Comparison of ENCODE assay signal across 8 mouse cellular contexts in the genomic region with DNA sequence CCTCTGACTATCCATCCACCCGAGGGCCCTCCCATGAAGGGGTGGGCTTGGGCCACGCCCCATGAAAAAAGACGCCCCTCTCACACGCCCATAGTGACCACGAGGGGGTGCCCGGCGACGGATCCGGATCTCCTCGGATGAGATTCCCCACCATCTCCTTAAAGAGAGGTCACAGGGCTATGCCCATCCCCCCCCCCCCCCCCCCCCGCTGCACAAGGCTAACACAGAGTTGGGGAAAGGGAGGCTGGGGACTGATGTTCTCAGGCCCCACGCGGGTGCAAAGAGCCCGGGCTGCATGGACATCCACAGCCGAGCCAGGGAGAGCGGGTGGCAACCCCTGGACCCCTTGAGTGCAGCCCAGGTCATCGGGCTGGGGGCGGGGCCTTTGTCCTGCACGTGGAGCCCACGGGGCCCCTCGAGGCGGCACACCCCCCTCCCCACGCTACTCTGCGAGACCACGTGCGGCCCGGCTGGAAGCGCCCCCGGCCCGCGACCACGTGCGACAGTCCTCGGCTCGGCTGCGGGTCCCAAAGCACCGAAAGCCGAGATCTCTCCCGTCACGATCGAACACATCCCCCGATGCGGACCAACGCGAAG. TPM values are rescaled to one million over a fixed set of nuclear protein-coding genes. Genes with fewer than 3 reads are reported as not detected.
A peak's percentile ranks its signal among the peaks of the same experiment; 100 is the strongest.
DNase-seq lines count a peak whose midpoint lies in the region; ATAC-seq and TF ChIP-seq lines count a peak whose summit lies in the region.

No protein-coding gene starts in this region.

- TF ChIP-seq CTCF in thymus, adult 2 months (IDR thresholded peaks at IDR 0.05; ENCODE audit: borderline replicate concordance, control insufficient read depth, extremely low read depth, insufficient read depth, low read length, poor library complexity) = no peak

- H3K4me3 ChIP-seq in embryonic facial prominence, embryonic 11.5 days (ENCODE audit: low read depth, low read length) = peak overlapping the region; percentile 98
- peak overlapping the region; percentile 85 for H3K4me3 ChIP-seq in heart, embryonic 12.5 days
- peak overlapping the region; percentile 98 for H3K4me3 ChIP-seq in kidney, embryonic 16.5 days (ENCODE audit: low read length)
- H3K4me3 ChIP-seq in liver, embryonic 15.5 days (replicated peaks) = peak overlapping the region; percentile 95
- H3K4me3 ChIP-seq in neural tube, embryonic 13.5 days = peak overlapping the region; percentile 95
- peak overlapping the region; percentile 98 for H3K4me3 ChIP-seq in thymus, adult 2 months (ENCODE audit: control insufficient read depth, insufficient read depth, low read length)

- peak overlapping the region; percentile 96 for H3K27ac ChIP-seq in embryonic facial prominence, embryonic 11.5 days (replicated peaks; ENCODE audit: low read depth, low read length)
- peak overlapping the region; percentile 94 for H3K27ac ChIP-seq in heart, embryonic 12.5 days (ENCODE audit: poor library complexity, severe bottlenecking)
- H3K27ac ChIP-seq in kidney, embryonic 16.5 days (ENCODE audit: low read length) = peak overlapping the region; percentile 97
- H3K27ac ChIP-seq in liver, embryonic 15.5 days (replicated peaks) = peak overlapping the region; percentile 90
- H3K27ac ChIP-seq in neural tube, embryonic 13.5 days (replicated peaks) = peak overlapping the region; percentile 96
- H3K27ac ChIP-seq in thymus, adult 2 months (ENCODE audit: control insufficient read depth, insufficient read depth, low read length) = peak overlapping the region; percentile 9; the same call in 1 of the 2 replicates

- peaks cover 7% of the 10 kb centered on the region for H3K4me1 ChIP-seq in embryonic facial prominence, embryonic 11.5 days (ENCODE audit: control insufficient read depth, insufficient read depth, low read length)
- H3K4me1 ChIP-seq in heart, embryonic 12.5 days (replicated peaks) = peaks cover 39% of the 10 kb centered on the region
- peaks cover 35% of the 10 kb centered on the region for H3K4me1 ChIP-seq in kidney, embryonic 16.5 days (ENCODE audit: insufficient read depth, low read length)
- peaks cover 56% of the 10 kb centered on the region for H3K4me1 ChIP-seq in liver, embryonic 15.5 days (replicated peaks)
- peaks cover 44% of the 10 kb centered on the region for H3K4me1 ChIP-seq in neural tube, embryonic 13.5 days (replicated peaks)
- peaks cover 17% of the 10 kb centered on the region for H3K4me1 ChIP-seq in thymus, adult 2 months (replicated peaks; ENCODE audit: control insufficient read depth, insufficient read depth, low read length)

- peak overlapping the region; percentile 57 for H3K4me2 ChIP-seq in embryonic facial prominence, embryonic 11.5 days (ENCODE audit: low read depth, low read length)
- peak overlapping the region; percentile 76 for H3K4me2 ChIP-seq in heart, embryonic 12.5 days
- H3K4me2 ChIP-seq in kidney, embryonic 16.5 days (replicated peaks; ENCODE audit: low read depth, low read length) = peak overlapping the region; percentile 63
- H3K4me2 ChIP-seq in liver, embryonic 15.5 days = peak overlapping the region; percentile 99
- peak overlapping the region; percentile 70 for H3K4me2 ChIP-seq in neural tube, embryonic 13.5 days

- no peaks in the 10 kb centered on the region for H3K27me3 ChIP-seq in embryonic facial prominence, embryonic 11.5 days (ENCODE audit: control insufficient read depth, insufficient read depth, low read length)
- no peaks in the 10 kb centered on the region for H3K27me3 ChIP-seq in heart, embryonic 12.5 days (replicated peaks)
- H3K27me3 ChIP-seq in kidney, embryonic 16.5 days (ENCODE audit: insufficient read depth, low read length) = no peaks in the 10 kb centered on the region
- no peaks in the 10 kb centered on the region for H3K27me3 ChIP-seq in liver, embryonic 15.5 days
- H3K27me3 ChIP-seq in neural tube, embryonic 13.5 days = no peaks in the 10 kb centered on the region
- H3K27me3 ChIP-seq in thymus, adult 2 months (ENCODE audit: control insufficient read depth, insufficient read depth, low read length) = no peaks in the 10 kb centered on the region

- H3K36me3 ChIP-seq in embryonic facial prominence, embryonic 11.5 days (replicated peaks; ENCODE audit: control insufficient read depth, insufficient read depth, low read depth, low read length) = peaks cover 16% of the 10 kb centered on the region
- peaks cover 46% of the 10 kb centered on the region for H3K36me3 ChIP-seq in heart, embryonic 12.5 days
- H3K36me3 ChIP-seq in kidney, embryonic 16.5 days (ENCODE audit: insufficient read depth, low read length) = peaks cover 33% of the 10 kb centered on the region
- peaks cover 21% of the 10 kb centered on the region for H3K36me3 ChIP-seq in liver, embryonic 15.5 days (replicated peaks)
- H3K36me3 ChIP-seq in neural tube, embryonic 13.5 days = peaks cover 26% of the 10 kb centered on the region
- H3K36me3 ChIP-seq in thymus, adult 2 months (ENCODE audit: control insufficient read depth, insufficient read depth, low read length) = peaks cover 14% of the 10 kb centered on the region

- H3K9me3 ChIP-seq in embryonic facial prominence, embryonic 11.5 days (replicated peaks; ENCODE audit: control insufficient read depth, low read length) = no peaks in the 10 kb centered on the region
- H3K9me3 ChIP-seq in heart, embryonic 12.5 days (replicated peaks) = no peaks in the 10 kb centered on the region
- no peaks in the 10 kb centered on the region for H3K9me3 ChIP-seq in kidney, embryonic 16.5 days (ENCODE audit: low read length)
- H3K9me3 ChIP-seq in liver, embryonic 15.5 days (replicated peaks) = no peaks in the 10 kb centered on the region
- H3K9me3 ChIP-seq in neural tube, embryonic 13.5 days = no peaks in the 10 kb centered on the region

- peak overlapping the region; percentile 99 for H3K9ac ChIP-seq in embryonic facial prominence, embryonic 11.5 days (replicated peaks; ENCODE audit: low read length)
- peak overlapping the region; percentile 94 for H3K9ac ChIP-seq in heart, embryonic 12.5 days
- H3K9ac ChIP-seq in kidney, embryonic 16.5 days (replicated peaks; ENCODE audit: low read length) = peak overlapping the region; percentile 99
- H3K9ac ChIP-seq in liver, embryonic 15.5 days = peak overlapping the region; percentile 90
- peak overlapping the region; percentile 98 for H3K9ac ChIP-seq in neural tube, embryonic 13.5 days

- DNase-seq in CD4-positive helper T cell, adult 2 months (ENCODE audit: low read depth, low spot score) = peak; percentile 69
- peak; percentile 80 for DNase-seq in adrenal gland, postnatal 10 days
- peak; percentile 82 for DNase-seq in embryonic facial prominence, embryonic 11.5 days (ENCODE audit: low spot score)
- DNase-seq in thymus, adult 2 months = peak; percentile 56

- WGBS in embryonic facial prominence, embryonic 11.5 days = under 1% methylated on average over 39 of the region's 45 CpGs
- WGBS in heart, embryonic 12.5 days = under 1% methylated on average over 44 of the region's 45 CpGs
- under 1% methylated on average over 40 of the region's 45 CpGs for WGBS in kidney, embryonic 16.5 days
- under 1% methylated on average over 44 of the region's 45 CpGs for WGBS in liver, embryonic 15.5 days (ENCODE audit: insufficient replicate concordance)
- 2% methylated on average over 44 of the region's 45 CpGs for WGBS in neural tube, embryonic 13.5 days
- WGBS in thymus, adult 2 months = under 1% methylated on average over 45 of the region's 45 CpGs

- ATAC-seq in embryonic facial prominence, embryonic 11.5 days (replicated peaks; ENCODE audit: insufficient number of reproducible peaks, low FRiP score, low TSS enrichment, low read depth) = 0 out of 2 replicates have a peak, but pooled peaks have one; percentile 9
- peak; percentile 7; the same call in 1 of the 2 replicates for ATAC-seq in heart, embryonic 12.5 days (ENCODE audit: insufficient number of reproducible peaks, low FRiP score)
- peak; percentile 4 for ATAC-seq in kidney, embryonic 16.5 days (ENCODE audit: low FRiP score, low TSS enrichment)
- ATAC-seq in liver, embryonic 15.5 days (ENCODE audit: insufficient read depth) = no peak
- peak; percentile 7 for ATAC-seq in neural tube, embryonic 13.5 days (ENCODE audit: low read depth)

- TF ChIP-seq POLR2A in thymus, adult 2 months (IDR thresholded peaks at IDR 0.05; ENCODE audit: control insufficient read depth, extremely low read depth, insufficient read depth, low read length, poor library complexity) = no peak

RNA-seq across cellular contexts. Expression of a gene that starts 0.7 kb away (rescaled TPM):
- 100 to 1,000 TPM; 254 to 258 TPM for total RNA-seq in adrenal gland, postnatal 10 days (2021)
- 289 and 293 TPM in 2 replicates for polyA plus RNA-seq in embryonic facial prominence, embryonic 11.5 days (2014; fragmentation: Nextera tagmentation; extraction: Ambion mirVana)
- polyA plus RNA-seq in heart, embryonic 12.5 days (2016; fragmentation: Nextera tagmentation; extraction: Ambion mirVana) = 377 and 394 TPM in 2 replicates
- polyA plus RNA-seq in kidney, embryonic 16.5 days (2015; fragmentation: Nextera tagmentation; extraction: Ambion mirVana) = 681 and 701 TPM in 2 replicates
- polyA plus RNA-seq in liver, embryonic 15.5 days (2015; fragmentation: Nextera tagmentation; extraction: Ambion mirVana) = 111 and 114 TPM in 2 replicates
- polyA plus RNA-seq in neural tube, embryonic 13.5 days (2015; fragmentation: Nextera tagmentation; extraction: Ambion mirVana) = 612 and 623 TPM in 2 replicates
- polyA plus RNA-seq in thymus, adult 2 months (2012; rRNA removed) = 242 and 260 TPM in 2 replicates

RNA-seq across cellular contexts. Expression of a gene that starts 11.0 kb away (rescaled TPM):
- 10 to 100 TPM in 1 of 2 experiments, 1 to 10 TPM in 1; 9.8 to 15.3 TPM for total RNA-seq in adrenal gland, postnatal 10 days (2021)
- 14.3 and 17.1 TPM in 2 replicates for polyA plus RNA-seq in embryonic facial prominence, embryonic 11.5 days (2014; fragmentation: Nextera tagmentation; extraction: Ambion mirVana)
- polyA plus RNA-seq in heart, embryonic 12.5 days (2016; fragmentation: Nextera tagmentation; extraction: Ambion mirVana) = 10.7 and 11.5 TPM in 2 replicates
- polyA plus RNA-seq in kidney, embryonic 16.5 days (2015; fragmentation: Nextera tagmentation; extraction: Ambion mirVana) = 22.4 and 23.8 TPM in 2 replicates
- 1.5 and 1.6 TPM in 2 replicates for polyA plus RNA-seq in liver, embryonic 15.5 days (2015; fragmentation: Nextera tagmentation; extraction: Ambion mirVana)
- polyA plus RNA-seq in neural tube, embryonic 13.5 days (2015; fragmentation: Nextera tagmentation; extraction: Ambion mirVana) = 47.3 and 54.9 TPM in 2 replicates
- 4.4 and 6.8 TPM in 2 replicates for polyA plus RNA-seq in thymus, adult 2 months (2012; rRNA removed)

RNA-seq across cellular contexts. Expression of a gene that starts 11.8 kb away (rescaled TPM):
- 10 to 100 TPM; 80.3 to 89.6 TPM for total RNA-seq in adrenal gland, postnatal 10 days (2021)
- 62.4 and 71.9 TPM in 2 replicates for polyA plus RNA-seq in embryonic facial prominence, embryonic 11.5 days (2014; fragmentation: Nextera tagmentation; extraction: Ambion mirVana)
- polyA plus RNA-seq in heart, embryonic 12.5 days (2016; fragmentation: Nextera tagmentation; extraction: Ambion mirVana) = 59.5 and 60.8 TPM in 2 replicates
- 109 TPM in 2 replicates for polyA plus RNA-seq in kidney, embryonic 16.5 days (2015; fragmentation: Nextera tagmentation; extraction: Ambion mirVana)
- 39.4 and 47.2 TPM in 2 replicates for polyA plus RNA-seq in liver, embryonic 15.5 days (2015; fragmentation: Nextera tagmentation; extraction: Ambion mirVana)
- 60.3 and 67.3 TPM in 2 replicates for polyA plus RNA-seq in neural tube, embryonic 13.5 days (2015; fragmentation: Nextera tagmentation; extraction: Ambion mirVana)
- polyA plus RNA-seq in thymus, adult 2 months (2012; rRNA removed) = 227 and 277 TPM in 2 replicates

RNA-seq across cellular contexts. Expression of a gene that starts 12.8 kb away (rescaled TPM):
- 10 to 100 TPM; 15.8 to 16.2 TPM for total RNA-seq in adrenal gland, postnatal 10 days (2021)
- 69.9 and 71.7 TPM in 2 replicates for polyA plus RNA-seq in embryonic facial prominence, embryonic 11.5 days (2014; fragmentation: Nextera tagmentation; extraction: Ambion mirVana)
- 42.1 and 42.5 TPM in 2 replicates for polyA plus RNA-seq in heart, embryonic 12.5 days (2016; fragmentation: Nextera tagmentation; extraction: Ambion mirVana)
- 56.1 and 61.9 TPM in 2 replicates for polyA plus RNA-seq in kidney, embryonic 16.5 days (2015; fragmentation: Nextera tagmentation; extraction: Ambion mirVana)
- polyA plus RNA-seq in liver, embryonic 15.5 days (2015; fragmentation: Nextera tagmentation; extraction: Ambion mirVana) = 12.3 and 13.7 TPM in 2 replicates
- polyA plus RNA-seq in neural tube, embryonic 13.5 days (2015; fragmentation: Nextera tagmentation; extraction: Ambion mirVana) = 17.3 and 17.4 TPM in 2 replicates
- 85.6 and 87.4 TPM in 2 replicates for polyA plus RNA-seq in thymus, adult 2 months (2012; rRNA removed)

RNA-seq across cellular contexts. Expression of a gene that starts 30.5 kb away (rescaled TPM):
- total RNA-seq in adrenal gland, postnatal 10 days (2021) = 10 to 100 TPM; 69.6 to 81.1 TPM
- polyA plus RNA-seq in embryonic facial prominence, embryonic 11.5 days (2014; fragmentation: Nextera tagmentation; extraction: Ambion mirVana) = 40.0 and 41.1 TPM in 2 replicates
- polyA plus RNA-seq in heart, embryonic 12.5 days (2016; fragmentation: Nextera tagmentation; extraction: Ambion mirVana) = 37.0 and 41.2 TPM in 2 replicates
- polyA plus RNA-seq in kidney, embryonic 16.5 days (2015; fragmentation: Nextera tagmentation; extraction: Ambion mirVana) = 30.6 and 36.4 TPM in 2 replicates
- polyA plus RNA-seq in liver, embryonic 15.5 days (2015; fragmentation: Nextera tagmentation; extraction: Ambion mirVana) = 10.4 and 11.9 TPM in 2 replicates
- polyA plus RNA-seq in neural tube, embryonic 13.5 days (2015; fragmentation: Nextera tagmentation; extraction: Ambion mirVana) = 46.2 and 47.2 TPM in 2 replicates
- 118 and 131 TPM in 2 replicates for polyA plus RNA-seq in thymus, adult 2 months (2012; rRNA removed)

Comparison
In these comparisons a context has a peak if more than half of its experiments do, and no peak if none do; other contexts are left out.
1. H3K27ac ChIP-seq: peak in every context shown above with its lines; median percentile 97 in kidney, embryonic 16.5 days; 96 in embryonic facial prominence, embryonic 11.5 days; 96 in neural tube, embryonic 13.5 days; 94 in heart, embryonic 12.5 days; 90 in liver, embryonic 15.5 days; 9 in thymus, adult 2 months.